Mouse (Mus musculus): ENCODE measurements around the gene Orc2. TPM values are rescaled to one million over a fixed set of nuclear protein-coding genes. Genes with fewer than 3 reads are reported as not detected.

The Orc2 gene
- polyA plus RNA-seq, 1 experiment from 2014 or later = 27.1 TPM

DNA sequence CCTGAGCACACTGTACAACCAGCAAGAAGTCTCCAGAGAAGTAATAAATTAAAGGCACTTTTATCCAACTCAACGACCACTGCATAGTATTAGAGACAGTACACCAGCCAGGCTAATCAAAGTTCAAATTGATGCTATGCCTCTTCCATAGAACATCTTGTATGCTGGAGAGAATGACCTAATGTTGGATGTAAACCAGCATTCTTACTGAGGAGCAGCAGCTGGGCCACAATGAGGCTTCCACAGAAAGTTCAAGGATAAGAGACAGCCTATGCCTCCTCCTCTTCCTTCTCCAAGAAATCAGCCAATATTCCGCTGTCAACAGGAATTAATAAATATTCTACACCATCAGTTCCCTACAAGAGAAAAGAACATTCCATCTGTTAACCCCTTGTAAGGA is 41.0 kb downstream of the Orc2 start:
- Histone ChIP-seq H3K27me3 (no peaks in the 10 kb centered on the region), H3K36me3 (peaks cover 76% of the 10 kb centered on the region), H3K4me2 (replicated peaks) (no peak overlapping the region), H3K9me3 (replicated peaks) (no peaks in the 10 kb centered on the region), H3K27ac (replicated peaks) (no peak overlapping the region), H3K4me1 (no peaks in the 10 kb centered on the region), H3K4me3 (replicated peaks) (no peak overlapping the region), H3K9ac (no peak overlapping the region)
- ATAC-seq (ENCODE audit: insufficient number of reproducible peaks, low FRiP score, low TSS enrichment, low read depth) = no peak
- WGBS = 74% methylated on average over 2 of the region's 2 CpGs

DNA sequence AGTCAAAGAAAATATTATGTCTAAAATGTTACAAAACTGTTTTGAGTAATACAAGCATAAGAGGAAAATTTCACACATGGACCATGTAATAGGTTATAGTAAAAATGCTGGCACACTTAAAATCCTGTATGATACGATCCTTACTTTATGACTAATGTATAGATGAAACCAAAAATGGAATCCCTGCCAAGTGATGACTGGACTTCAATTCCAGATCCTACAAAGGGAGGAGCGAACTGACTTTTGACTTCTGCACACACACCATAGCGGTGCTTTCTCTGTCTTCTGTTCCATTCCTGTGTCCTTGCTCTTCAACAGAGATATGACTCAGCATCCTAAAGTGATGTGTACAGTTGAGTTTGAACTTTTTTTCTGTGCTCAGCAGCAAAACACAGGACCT is 44.3 kb downstream of the Orc2 start:
- no peaks in the 10 kb centered on the region for H3K27me3 ChIP-seq
- no peak for ATAC-seq (ENCODE audit: insufficient number of reproducible peaks, low FRiP score, low TSS enrichment, low read depth)
- H3K36me3 ChIP-seq = peaks cover 89% of the 10 kb centered on the region
- no peak overlapping the region for H3K9ac ChIP-seq
- no peak overlapping the region for H3K4me2 ChIP-seq (replicated peaks)
- H3K4me3 ChIP-seq (replicated peaks) = no peak overlapping the region
- H3K27ac ChIP-seq (replicated peaks) = no peak overlapping the region
- no peaks in the 10 kb centered on the region for H3K4me1 ChIP-seq
- H3K9me3 ChIP-seq (replicated peaks) = no peaks in the 10 kb centered on the region
- 90% methylated on average over 3 of the region's 3 CpGs for WGBS

DNA sequence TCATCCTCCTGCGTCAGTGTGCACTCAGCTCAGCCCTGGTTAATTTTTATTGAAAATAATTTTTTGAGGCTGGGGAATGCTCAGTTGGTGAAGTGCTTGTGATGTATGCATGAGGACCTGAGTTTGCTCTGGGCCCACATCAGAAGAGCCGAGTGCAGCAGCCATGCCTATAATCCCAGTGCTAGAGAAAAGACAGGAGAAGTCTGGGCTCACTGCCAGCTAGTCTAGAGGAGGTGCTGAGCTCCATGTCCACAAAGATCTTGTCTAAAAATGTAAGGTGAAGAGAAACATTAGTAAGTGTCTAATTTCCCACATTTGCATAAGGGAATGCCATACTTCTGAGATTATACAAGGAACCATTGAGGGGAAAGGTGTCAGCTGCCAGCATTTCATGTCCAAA is 46.0 kb downstream of the Orc2 start:
- Histone ChIP-seq H3K4me3 (replicated peaks) (no peak overlapping the region), H3K27me3 (no peaks in the 10 kb centered on the region), H3K27ac (replicated peaks) (no peak overlapping the region), H3K4me1 (no peaks in the 10 kb centered on the region), H3K4me2 (replicated peaks) (no peak overlapping the region), H3K36me3 (peaks cover 90% of the 10 kb centered on the region), H3K9ac (no peak overlapping the region), H3K9me3 (replicated peaks) (no peaks in the 10 kb centered on the region)
- ATAC-seq (ENCODE audit: insufficient number of reproducible peaks, low FRiP score, low TSS enrichment, low read depth) = no peak
- 63% methylated on average over 2 of the region's 2 CpGs for WGBS

DNA sequence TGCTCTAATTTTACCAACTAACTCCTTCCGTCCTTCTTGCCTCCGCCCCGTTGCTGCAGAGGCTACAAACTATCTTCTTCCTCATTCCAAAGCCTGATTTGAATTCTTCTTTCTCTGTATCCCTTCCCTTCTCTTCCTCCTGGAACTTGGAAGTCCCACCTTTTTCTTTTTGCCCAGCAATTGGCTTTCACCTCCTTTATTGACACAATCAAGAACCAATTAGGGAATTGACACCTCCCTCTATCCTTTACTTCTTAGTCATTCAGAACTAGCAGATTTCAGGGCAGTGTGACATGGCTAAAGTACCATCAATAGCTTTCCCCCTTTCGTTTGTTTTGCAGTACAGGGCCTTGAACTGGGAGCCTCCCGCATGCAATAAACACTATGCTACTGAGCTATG is 46.7 kb downstream of the Orc2 start:
- Histone ChIP-seq H3K9me3 (replicated peaks) (no peaks in the 10 kb centered on the region), H3K4me3 (replicated peaks) (no peak overlapping the region), H3K9ac (no peak overlapping the region), H3K27me3 (no peaks in the 10 kb centered on the region), H3K27ac (replicated peaks) (no peak overlapping the region), H3K4me2 (replicated peaks) (no peak overlapping the region), H3K4me1 (no peaks in the 10 kb centered on the region), H3K36me3 (peaks cover 90% of the 10 kb centered on the region)
- no peak for ATAC-seq (ENCODE audit: insufficient number of reproducible peaks, low FRiP score, low TSS enrichment, low read depth)
- WGBS = 86% methylated on average over 5 of the region's 5 CpGs

DNA sequence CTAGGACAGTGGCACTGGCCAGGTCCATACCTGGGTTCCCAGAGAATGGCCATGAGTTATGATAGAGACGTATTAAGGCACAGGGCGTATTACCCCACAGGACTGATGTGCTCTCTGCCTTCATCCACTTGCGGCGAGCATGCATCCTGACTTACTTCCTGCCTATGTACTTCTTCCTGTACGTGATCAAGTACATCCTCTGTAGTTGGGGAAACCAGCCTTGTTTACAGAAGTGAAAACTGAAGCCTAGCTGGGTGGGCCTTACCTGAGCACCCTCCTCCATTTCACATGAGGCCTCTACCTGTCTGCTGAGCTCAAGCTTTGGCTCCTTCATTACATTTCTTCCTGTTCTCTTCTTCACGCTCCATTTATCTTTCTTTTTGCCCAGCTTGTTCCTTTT is 50.6 kb downstream of the Orc2 start:
- peaks cover 88% of the 10 kb centered on the region for H3K36me3 ChIP-seq
- no peak overlapping the region for H3K27ac ChIP-seq (replicated peaks)
- H3K9ac ChIP-seq = no peak overlapping the region
- H3K4me2 ChIP-seq (replicated peaks) = no peak overlapping the region
- no peaks in the 10 kb centered on the region for H3K4me1 ChIP-seq
- no peaks in the 10 kb centered on the region for H3K27me3 ChIP-seq
- WGBS = 89% methylated on average over 6 of the region's 6 CpGs
- no peaks in the 10 kb centered on the region for H3K9me3 ChIP-seq (replicated peaks)
- no peak for ATAC-seq (ENCODE audit: insufficient number of reproducible peaks, low FRiP score, low TSS enrichment, low read depth)
- H3K4me3 ChIP-seq (replicated peaks) = no peak overlapping the region

DNA sequence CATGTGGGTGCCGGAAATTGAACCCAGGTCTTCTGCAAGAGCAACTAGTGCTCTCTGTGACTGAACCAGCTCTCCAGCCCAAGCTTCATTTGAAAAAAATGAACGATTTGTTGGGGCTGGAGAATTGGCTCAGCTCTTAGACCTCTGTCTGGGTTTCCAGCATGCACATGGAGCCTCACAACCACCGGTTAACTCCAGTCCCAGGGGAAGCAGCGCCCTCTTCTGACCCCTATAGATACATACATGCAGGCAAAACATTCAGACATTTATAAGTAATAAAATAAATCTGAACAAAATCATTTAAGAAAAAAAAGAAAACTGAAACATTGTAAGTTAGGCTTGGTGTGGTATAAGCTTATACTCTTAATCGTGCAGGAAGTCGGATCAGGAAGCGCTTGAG is 56.5 kb downstream of the Orc2 start:
- no peaks in the 10 kb centered on the region for H3K27me3 ChIP-seq
- no peaks in the 10 kb centered on the region for H3K9me3 ChIP-seq (replicated peaks)
- no peak overlapping the region for H3K4me3 ChIP-seq (replicated peaks)
- ATAC-seq (ENCODE audit: insufficient number of reproducible peaks, low FRiP score, low TSS enrichment, low read depth) = no peak
- WGBS = 86% methylated on average over 7 of the region's 7 CpGs
- H3K36me3 ChIP-seq = peaks cover 43% of the 10 kb centered on the region
- no peak overlapping the region for H3K9ac ChIP-seq
- no peak overlapping the region for H3K4me2 ChIP-seq (replicated peaks)
- peaks cover 20% of the 10 kb centered on the region for H3K4me1 ChIP-seq
- no peak overlapping the region for H3K27ac ChIP-seq (replicated peaks)

DNA sequence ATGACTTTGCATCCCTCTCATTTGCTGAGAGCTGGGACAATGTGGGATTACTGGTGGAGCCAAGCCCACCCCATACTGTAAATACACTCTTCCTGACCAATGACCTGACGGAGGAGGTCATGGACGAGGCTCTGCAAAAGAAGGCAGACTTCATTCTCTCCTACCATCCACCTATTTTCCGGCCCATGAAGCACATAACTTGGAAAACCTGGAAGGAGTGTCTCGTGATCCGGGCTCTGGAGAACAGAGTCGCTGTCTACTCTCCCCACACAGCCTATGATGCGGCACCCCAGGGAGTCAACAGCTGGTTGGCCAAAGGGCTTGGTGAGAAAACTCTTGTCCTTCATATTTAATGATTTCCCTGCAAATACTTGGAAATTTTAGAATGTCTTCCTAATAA is 57.1 kb downstream of the Orc2 start:
- peaks cover 20% of the 10 kb centered on the region for H3K4me1 ChIP-seq
- no peak overlapping the region for H3K4me2 ChIP-seq (replicated peaks)
- H3K9me3 ChIP-seq (replicated peaks) = no peaks in the 10 kb centered on the region
- H3K9ac ChIP-seq = no peak overlapping the region
- H3K4me3 ChIP-seq (replicated peaks) = no peak overlapping the region
- no peaks in the 10 kb centered on the region for H3K27me3 ChIP-seq
- H3K36me3 ChIP-seq = peaks cover 36% of the 10 kb centered on the region
- no peak overlapping the region for H3K27ac ChIP-seq (replicated peaks)
- WGBS = 95% methylated on average over 7 of the region's 7 CpGs
- ATAC-seq (ENCODE audit: insufficient number of reproducible peaks, low FRiP score, low TSS enrichment, low read depth) = no peak

DNA sequence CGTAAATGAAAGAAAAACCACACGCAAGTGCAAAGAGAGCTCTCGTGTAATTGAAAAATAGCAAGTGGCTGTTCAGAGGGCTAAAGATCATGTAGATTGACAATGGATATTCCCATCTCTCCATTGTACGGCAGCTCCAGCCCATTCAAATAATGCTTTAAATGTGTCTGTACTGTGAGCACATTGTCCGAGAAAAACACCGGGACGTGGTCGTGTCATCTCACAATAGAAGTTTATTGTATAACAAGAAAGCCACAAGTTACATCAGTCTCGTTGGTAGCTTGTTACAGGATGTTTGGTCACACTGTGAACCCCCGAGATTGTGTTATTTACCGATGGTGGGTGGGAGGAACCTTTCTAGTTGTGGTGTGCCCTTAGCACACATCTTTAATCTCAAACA is 59.0 kb downstream of the Orc2 start:
- Histone ChIP-seq H3K9me3 (replicated peaks) (no peaks in the 10 kb centered on the region), H3K27me3 (no peaks in the 10 kb centered on the region), H3K9ac (peak overlapping the region; percentile 79), H3K27ac (replicated peaks) (peak overlapping the region; percentile 97), H3K4me1 (peaks cover 20% of the 10 kb centered on the region), H3K4me3 (replicated peaks) (peak overlapping the region; percentile 70), H3K4me2 (replicated peaks) (peak overlapping the region; percentile 69), H3K36me3 (peaks cover 35% of the 10 kb centered on the region)
- WGBS = 5% methylated on average over 11 of the region's 11 CpGs
- no peak for ATAC-seq (ENCODE audit: insufficient number of reproducible peaks, low FRiP score, low TSS enrichment, low read depth)

DNA sequence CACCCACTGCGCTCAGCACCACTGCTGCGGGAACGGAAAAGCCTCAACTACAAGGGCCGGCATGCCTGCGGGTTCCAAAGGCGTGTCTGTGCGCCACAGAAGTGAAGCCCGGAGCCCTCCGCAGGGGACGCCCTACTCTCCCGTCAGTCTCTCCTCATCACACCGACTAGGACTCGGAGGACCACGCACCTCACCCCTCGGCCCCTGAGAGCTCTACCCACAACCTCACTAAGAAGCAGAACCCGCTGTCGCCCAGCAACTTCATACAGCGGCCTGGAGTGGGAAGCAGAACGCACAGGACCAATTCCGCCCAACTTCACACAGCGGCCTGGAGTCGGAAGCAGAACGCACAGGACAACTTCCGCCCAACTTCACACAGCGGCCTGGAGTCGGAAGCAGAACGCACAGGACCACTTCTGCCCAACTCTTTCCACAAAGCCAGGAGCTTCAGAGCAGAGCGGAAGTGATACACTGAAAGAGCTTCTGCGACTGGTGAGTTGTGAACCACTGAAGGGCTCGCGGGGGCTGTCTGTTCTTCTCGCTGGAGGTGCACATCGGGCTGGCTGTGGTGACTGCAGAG is 59.7 kb downstream of the Orc2 start, which contains the start of the genes Nif3l1 and Ppil3:
TSS of gene Nif3l1 (plus strand) at position 9 of the 580 bp plus-strand sequence.
TSS of gene Ppil3 (minus strand) at position 344 of the 580 bp plus-strand sequence.
- H3K27ac ChIP-seq (replicated peaks) = peak within 1 kb of the TSS; percentile 97
- under 1% methylated on average over 33 of the region's 33 CpGs for WGBS

DNA sequence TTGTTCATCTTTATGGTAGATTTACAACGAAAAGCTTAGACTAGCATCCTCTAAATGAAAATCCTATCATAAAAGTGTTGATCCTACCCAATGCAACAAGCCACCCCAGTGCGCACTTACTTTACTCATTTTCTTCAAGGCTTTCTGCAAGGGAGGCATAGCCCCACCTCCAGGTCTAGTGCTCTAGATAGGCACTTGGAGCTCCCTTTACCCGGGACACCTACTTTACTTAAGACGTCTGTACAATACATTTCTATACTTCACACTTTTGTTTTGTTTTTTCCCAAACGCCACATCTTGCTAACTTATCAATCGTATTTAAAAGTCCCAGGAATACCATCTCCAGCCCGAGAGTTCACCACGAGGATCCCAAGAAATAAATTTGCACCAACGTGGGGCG is 60.2 kb downstream of the Orc2 start:
- WGBS = 8% methylated on average over 10 of the region's 10 CpGs
- Histone ChIP-seq H3K9me3 (replicated peaks) (no peaks in the 10 kb centered on the region), H3K4me1 (peaks cover 20% of the 10 kb centered on the region), H3K27ac (replicated peaks) (peak overlapping the region; percentile 97), H3K4me3 (replicated peaks) (peak overlapping the region; percentile 70), H3K36me3 (peaks cover 36% of the 10 kb centered on the region), H3K9ac (peak overlapping the region; percentile 79), H3K27me3 (no peaks in the 10 kb centered on the region), H3K4me2 (replicated peaks) (peak overlapping the region; percentile 69)
- ATAC-seq (ENCODE audit: insufficient number of reproducible peaks, low FRiP score, low TSS enrichment, low read depth) = no peak

More for the DNA sequence above, 59.7 kb downstream of the Orc2 start, which contains the start of the genes Nif3l1 and Ppil3:
- Histone ChIP-seq H3K27me3 (no peaks in the 10 kb centered on the region), H3K36me3 (peaks cover 34% of the 10 kb centered on the region), H3K4me2 (replicated peaks) (peak within 1 kb of the TSS; percentile 69), H3K4me1 (peaks cover 20% of the 10 kb centered on the region), H3K9me3 (replicated peaks) (no peaks in the 10 kb centered on the region), H3K9ac (peak within 1 kb of the TSS; percentile 79), H3K4me3 (replicated peaks) (peak within 1 kb of the TSS; percentile 70)
- ATAC-seq (ENCODE audit: insufficient number of reproducible peaks, low FRiP score, low TSS enrichment, low read depth) = peak; percentile 94

DNA sequence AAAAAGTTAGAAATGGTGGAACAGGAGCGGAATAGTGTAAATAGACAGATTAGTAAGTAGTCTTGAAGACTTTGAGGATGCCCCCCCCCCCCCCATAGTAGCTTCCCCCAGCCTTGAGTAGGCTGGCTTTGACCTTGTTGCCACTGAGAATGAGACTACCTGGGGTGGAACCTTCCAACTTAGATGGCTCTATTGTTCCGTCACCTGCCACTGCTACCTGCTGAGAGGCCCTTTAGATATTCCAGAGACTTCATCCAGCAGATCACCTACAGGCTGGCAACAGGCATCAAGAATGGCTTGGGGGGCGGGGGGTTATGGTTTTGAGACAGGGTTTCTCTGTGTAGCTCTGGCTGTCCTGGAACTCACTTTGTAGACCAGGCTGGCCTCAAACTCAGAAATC is 80.4 kb downstream of the Orc2 start:
- no peak for ATAC-seq (ENCODE audit: insufficient number of reproducible peaks, low FRiP score, low TSS enrichment, low read depth)
- Histone ChIP-seq H3K4me1 (peaks cover 12% of the 10 kb centered on the region), H3K4me2 (replicated peaks) (no peak overlapping the region), H3K4me3 (replicated peaks) (no peak overlapping the region), H3K9ac (no peak overlapping the region), H3K9me3 (replicated peaks) (no peaks in the 10 kb centered on the region), H3K27me3 (no peaks in the 10 kb centered on the region), H3K36me3 (peaks cover 11% of the 10 kb centered on the region), H3K27ac (replicated peaks) (no peak overlapping the region)
- WGBS = 87% methylated on average over 3 of the region's 3 CpGs

Measured in embryonic facial prominence, embryonic 15.5 days (tissue).